Comparison of ENCODE assay signal across 16 mouse cellular contexts in genomic region chr6:108216091-108216490, GRCm38 (mm10). TPM values are rescaled to one million over a fixed set of nuclear protein-coding genes. Genes with fewer than 3 reads are reported as not detected.
DNase-seq lines count a peak whose midpoint lies in the region; ATAC-seq and TF ChIP-seq lines count a peak whose summit lies in the region.
"Had no signal": no experiment of that assay in that cellular context is flagged by ENCODE, and none has a peak within 500 bp of the region (broad histone marks: within the 10 kb centered on the region; RNA-seq: fewer than 3 reads in every experiment).

No protein-coding gene starts in this region.

- peak overlapping the region; percentile 87; the same call in 1 of the 2 replicates for H3K4me2 ChIP-seq in kidney, postnatal 0 days (ENCODE audit: low read length)
- H3K4me2 ChIP-seq: liver, embryonic 13.5 days had no signal

- TF ChIP-seq CTCF in kidney, adult 2 months (conservative IDR thresholded peaks at IDR 0.05; ENCODE audit: insufficient read depth, insufficient read length, low read depth, low read length): no peak
- no peak for TF ChIP-seq CTCF in kidney, postnatal 0 days (IDR thresholded peaks at IDR 0.05; ENCODE audit: low read depth)

- DNase-seq in heart, adult 11 months: peak; percentile 82
- DNase-seq in heart, postnatal 4 days: no peak
- DNase-seq in kidney, adult 2 months: peak; percentile 88
- DNase-seq in kidney, postnatal 4 days: no peak
- DNase-seq in kidney, postnatal 0 days (ENCODE audit: low spot score): no peak
- peak; percentile 31 for DNase-seq in lung, postnatal 10 days
- DNase-seq in spleen, postnatal 14 days (ENCODE audit: low spot score in 2 of 2): no peak
- no peak for DNase-seq in urinary bladder, postnatal 25 days (ENCODE audit: low spot score)
- DNase-seq: adrenal gland, adult 8-10 months; cerebellum, postnatal 10 days; gastrocnemius, postnatal 10 days; liver, embryonic 13.5 days had no signal

- no peak for TF ChIP-seq POLR2A in kidney, adult 2 months (IDR thresholded peaks at IDR 0.05; ENCODE audit: low read depth, low read length)

- no peaks in the 10 kb centered on the region for H3K9me3 ChIP-seq in kidney, postnatal 0 days (replicated peaks; ENCODE audit: low read length)
- H3K9me3 ChIP-seq: hindbrain, embryonic 10.5 days; limb, embryonic 10.5 days; liver, embryonic 13.5 days; megakaryocyte, embryonic 14.5 days had no signal

- H3K4me1 ChIP-seq in kidney, adult 2 months (ENCODE audit: control insufficient read depth, insufficient read depth, low read length): peaks cover 28% of the 10 kb centered on the region
- peaks cover 17% of the 10 kb centered on the region; the same call in 1 of the 2 replicates for H3K4me1 ChIP-seq in kidney, postnatal 0 days (replicated peaks; ENCODE audit: insufficient read depth, low read length)

- WGBS in kidney, adult 2 months: 27% methylated on average over 5 of the region's 5 CpGs
- WGBS in kidney, postnatal 0 days: 53% methylated on average over 5 of the region's 5 CpGs

- H3K36me3 ChIP-seq in kidney, adult 2 months (ENCODE audit: control insufficient read depth, insufficient read depth, low read length): peaks cover 2% of the 10 kb centered on the region; the same call in 1 of the 2 replicates
- H3K36me3 ChIP-seq in kidney, postnatal 0 days (ENCODE audit: insufficient read depth, low read length): no peaks in the 10 kb centered on the region
- H3K36me3 ChIP-seq: hindbrain, embryonic 10.5 days; liver, embryonic 13.5 days had no signal

- no peak overlapping the region for H3K4me3 ChIP-seq in kidney, adult 2 months (ENCODE audit: insufficient read depth, low read depth, low read length)
- no peak overlapping the region for H3K4me3 ChIP-seq in kidney, postnatal 0 days (replicated peaks; ENCODE audit: low read depth, low read length)
- H3K4me3 ChIP-seq: hindbrain, embryonic 10.5 days; limb, embryonic 10.5 days; liver, embryonic 13.5 days; megakaryocyte, embryonic 14.5 days had no signal

- H3K27ac ChIP-seq in kidney, adult 2 months (ENCODE audit: insufficient read depth, low read depth, low read length): peak overlapping the region; percentile 57
- H3K27ac ChIP-seq in kidney, postnatal 0 days: 0 out of 2 replicates have a peak overlapping the region, but pooled peaks have one; percentile 20
- H3K27ac ChIP-seq: hindbrain, embryonic 10.5 days; limb, embryonic 10.5 days; liver, embryonic 13.5 days had no signal

- ATAC-seq in kidney, postnatal 0 days (replicated peaks; ENCODE audit: low FRiP score, low read depth): no peak
- ATAC-seq: intestine, embryonic 16.5 days had no signal

- no peaks in the 10 kb centered on the region for H3K27me3 ChIP-seq in kidney, adult 2 months (replicated peaks; ENCODE audit: control insufficient read depth, insufficient read depth, low read length)
- no peaks in the 10 kb centered on the region for H3K27me3 ChIP-seq in kidney, postnatal 0 days (ENCODE audit: insufficient read depth, low read length)
- H3K27me3 ChIP-seq: liver, embryonic 13.5 days; megakaryocyte, embryonic 14.5 days had no signal

- no peak overlapping the region for H3K9ac ChIP-seq in kidney, postnatal 0 days (ENCODE audit: low read depth, low read length)
- H3K9ac ChIP-seq: liver, embryonic 13.5 days had no signal

RNA-seq across cellular contexts. Expression of gene Itpr1, which starts 3.2 kb away (rescaled TPM):
- 10 to 100 TPM; 71.8 to 73.6 TPM for total RNA-seq in heart, postnatal 4 days (2021)
- polyA plus RNA-seq in kidney, adult 2 months (2012; rRNA removed): 68.2 and 74.5 TPM in 2 replicates
- 21.2 TPM in 2 replicates for polyA plus RNA-seq in kidney, postnatal 0 days (2015; fragmentation: Nextera tagmentation; extraction: Ambion mirVana)

RNA-seq across cellular contexts. Expression of gene Sumf1, which starts 30.7 kb away (rescaled TPM):
- 10 to 100 TPM; 18.0 to 21.5 TPM for total RNA-seq in heart, postnatal 4 days (2021)
- polyA plus RNA-seq in kidney, adult 2 months (2012; rRNA removed): 37.6 and 46.0 TPM in 2 replicates
- 34.0 and 34.2 TPM in 2 replicates for polyA plus RNA-seq in kidney, postnatal 0 days (2015; fragmentation: Nextera tagmentation; extraction: Ambion mirVana)

Comparison
In these comparisons a context has a peak if more than half of its experiments do, and no peak if none do; other contexts are left out.
1. DNase-seq: peak in heart, adult 11 months (single experiment), kidney, adult 2 months (single experiment) and lung, postnatal 10 days (single experiment); none in heart, postnatal 4 days (single experiment), kidney, postnatal 4 days (0 of 2), kidney, postnatal 0 days (single experiment), spleen, postnatal 14 days (0 of 2) and urinary bladder, postnatal 25 days (single experiment).